Mouse (Mus musculus): Measurements from ENCODE around the gene Atg5. TPM values are rescaled to one million over a fixed set of nuclear protein-coding genes. Genes with fewer than 3 reads are reported as not detected.

Atg5 gene
- polyA plus RNA-seq, 1 experiment from 2014 or later: 52.6 TPM

DNA sequence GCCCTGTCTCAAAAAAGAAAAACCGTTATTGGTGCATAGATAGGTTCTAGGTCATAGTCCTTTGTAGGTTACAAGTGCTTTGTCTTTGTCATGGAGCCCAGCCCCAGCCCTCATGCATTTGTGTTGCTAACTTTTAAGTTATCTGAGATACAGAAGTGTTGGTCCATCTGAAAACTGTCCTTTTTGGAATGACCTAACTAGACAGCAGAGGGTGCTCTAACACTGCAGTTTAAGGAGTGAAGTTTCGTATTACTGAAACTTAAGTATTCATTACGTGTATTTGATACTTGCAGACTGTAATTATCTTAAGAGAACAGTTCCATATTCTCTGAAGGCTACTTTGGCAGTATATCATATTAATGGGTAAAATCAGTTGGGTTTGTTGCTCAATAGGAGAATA lies 24.0 kb downstream of the Atg5 start:
- Histone ChIP-seq H3K4me2 (no peak overlapping the region), H3K27ac (ENCODE audit: low read depth) (no peak overlapping the region), H3K36me3 (ENCODE audit: insufficient read depth) (peaks cover 29% of the 10 kb centered on the region), H3K4me3 (ENCODE audit: low read depth, low read length) (no peak overlapping the region), H3K9me3 (ENCODE audit: low read depth, low read length) (no peaks in the 10 kb centered on the region), H3K9ac (no peak overlapping the region), H3K4me1 (ENCODE audit: insufficient read depth) (no peaks in the 10 kb centered on the region), H3K27me3 (ENCODE audit: insufficient read depth, low read length) (no peaks in the 10 kb centered on the region)
- TF ChIP-seq CTCF (IDR thresholded peaks at IDR 0.05; ENCODE audit: low read depth): peak; percentile 72
- ATAC-seq (ENCODE audit: insufficient read depth) (peak; percentile 31; the same call in 1 of the 2 replicates), DNase-seq (peak; percentile 85)
- WGBS: 46% methylated on average over 3 of the region's 3 CpGs

DNA sequence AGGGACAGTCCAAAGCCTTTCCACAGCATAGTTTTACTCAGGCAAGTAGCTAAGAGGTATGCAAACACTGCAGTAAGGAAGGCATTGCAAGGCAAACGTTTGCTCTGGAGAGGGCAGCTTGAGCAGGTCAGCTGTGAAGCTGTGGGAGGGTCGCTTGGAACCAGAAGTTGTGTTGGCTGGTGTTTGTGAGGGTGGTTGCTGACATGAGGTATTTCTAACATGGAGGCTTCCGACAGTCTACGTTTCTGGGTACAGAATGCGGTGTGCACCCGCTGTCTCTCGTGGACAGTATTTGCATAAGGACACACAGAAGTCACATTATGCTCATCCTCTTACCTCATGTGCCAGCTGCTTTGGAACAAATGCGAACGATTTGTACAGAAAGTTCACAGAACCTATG lies 31.0 kb downstream of the Atg5 start:
- no peak for TF ChIP-seq CTCF (IDR thresholded peaks at IDR 0.05; ENCODE audit: low read depth)
- Histone ChIP-seq H3K9ac (no peak overlapping the region), H3K27me3 (ENCODE audit: insufficient read depth, low read length) (no peaks in the 10 kb centered on the region), H3K9me3 (ENCODE audit: low read depth, low read length) (no peaks in the 10 kb centered on the region), H3K36me3 (ENCODE audit: insufficient read depth) (peaks cover 12% of the 10 kb centered on the region), H3K4me2 (no peak overlapping the region), H3K4me1 (ENCODE audit: insufficient read depth) (no peaks in the 10 kb centered on the region), H3K4me3 (ENCODE audit: low read depth, low read length) (no peak overlapping the region), H3K27ac (ENCODE audit: low read depth) (no peak overlapping the region)
- peak; percentile 34 for DNase-seq
- 65% methylated on average over 9 of the region's 9 CpGs for WGBS
- no peak for ATAC-seq (ENCODE audit: insufficient read depth)

DNA sequence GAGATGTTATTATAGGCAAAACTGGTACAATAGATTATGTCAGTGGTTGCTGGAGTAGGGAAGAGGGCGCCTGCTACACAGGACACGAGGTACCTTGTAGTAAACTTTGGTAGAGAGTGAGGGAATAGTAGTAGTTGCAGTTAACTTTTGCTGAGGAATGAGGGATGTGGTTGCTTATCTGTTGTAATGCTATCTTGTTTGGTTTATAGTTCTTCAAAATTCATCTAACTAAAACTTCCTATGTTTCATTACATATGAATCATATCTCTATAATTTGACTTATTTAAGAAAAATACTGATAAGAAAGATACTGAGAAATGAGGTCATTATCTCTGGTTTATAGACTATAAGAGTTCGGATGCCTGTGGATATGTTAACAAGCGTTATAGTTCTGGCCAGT lies 31.9 kb downstream of the Atg5 start:
- ATAC-seq (ENCODE audit: insufficient read depth) (no peak), DNase-seq (no peak)
- H3K4me2 ChIP-seq: no peak overlapping the region
- H3K9ac ChIP-seq: no peak overlapping the region
- H3K27me3 ChIP-seq (ENCODE audit: insufficient read depth, low read length): no peaks in the 10 kb centered on the region
- H3K4me1 ChIP-seq (ENCODE audit: insufficient read depth): no peaks in the 10 kb centered on the region
- H3K4me3 ChIP-seq (ENCODE audit: low read depth, low read length): no peak overlapping the region
- H3K9me3 ChIP-seq (ENCODE audit: low read depth, low read length): no peaks in the 10 kb centered on the region
- no peak overlapping the region for H3K27ac ChIP-seq (ENCODE audit: low read depth)
- no peak for TF ChIP-seq CTCF (IDR thresholded peaks at IDR 0.05; ENCODE audit: low read depth)
- peaks cover 14% of the 10 kb centered on the region for H3K36me3 ChIP-seq (ENCODE audit: insufficient read depth)
- 77% methylated on average over 4 of the region's 4 CpGs for WGBS

DNA sequence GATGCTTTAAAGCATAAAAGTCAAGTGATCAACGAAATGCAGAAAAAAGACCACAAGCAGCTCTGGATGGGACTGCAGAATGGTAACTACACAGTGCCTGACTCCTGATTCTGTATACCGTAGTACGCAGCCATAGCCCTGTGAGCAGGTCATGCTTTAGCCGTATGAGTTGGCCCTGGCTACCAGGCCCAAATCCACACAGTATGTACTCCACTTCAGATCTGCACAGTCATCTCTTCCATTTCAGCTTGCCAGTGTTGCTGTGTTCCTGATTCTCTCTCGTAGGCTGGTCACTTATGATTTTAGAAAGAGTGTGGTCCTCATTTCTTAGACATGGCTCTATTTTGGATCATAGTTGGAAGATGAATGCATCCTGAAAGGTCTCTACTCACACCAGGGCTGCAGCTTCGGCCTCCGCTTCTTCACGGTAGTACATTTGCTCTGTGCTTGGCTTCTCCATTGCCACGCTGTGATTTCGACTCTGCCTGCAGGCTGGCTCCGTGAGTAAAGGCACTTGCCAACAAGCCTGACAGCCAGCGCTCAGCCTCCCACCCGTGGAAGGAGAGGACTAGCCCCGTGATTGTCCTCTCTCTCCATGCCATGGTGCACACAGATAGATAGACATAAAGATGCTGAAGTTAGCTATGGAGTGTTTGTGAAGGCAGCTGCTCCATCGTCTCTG lies 35.6 kb downstream of the Atg5 start:
- no peaks in the 10 kb centered on the region for H3K4me1 ChIP-seq (ENCODE audit: insufficient read depth)
- no peak for ATAC-seq (ENCODE audit: insufficient read depth)
- no peak for DNase-seq

DNA sequence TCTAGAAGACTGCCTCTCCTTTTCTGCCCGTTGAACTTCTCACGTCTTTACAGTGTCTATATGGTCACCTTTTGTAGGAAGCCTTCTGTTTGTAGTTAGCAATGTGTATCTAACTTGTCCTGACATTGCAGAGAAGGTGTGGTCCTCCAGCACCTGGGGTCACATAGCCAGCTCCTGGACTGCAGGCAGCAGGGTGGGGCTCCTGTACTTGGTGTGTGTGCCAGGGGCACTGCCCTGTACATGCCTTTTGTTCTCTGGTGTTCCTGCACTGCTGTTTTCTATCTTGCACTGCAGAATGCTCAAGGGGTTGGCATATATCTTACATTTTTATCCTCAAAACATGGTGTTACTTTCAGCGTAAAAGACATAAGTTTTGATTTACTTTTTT lies 36.2 kb downstream of the Atg5 start:
- Histone ChIP-seq H3K27me3 (ENCODE audit: insufficient read depth, low read length) (no peaks in the 10 kb centered on the region), H3K4me3 (ENCODE audit: low read depth, low read length) (no peak overlapping the region), H3K9me3 (ENCODE audit: low read depth, low read length) (no peaks in the 10 kb centered on the region), H3K4me2 (no peak overlapping the region), H3K36me3 (ENCODE audit: insufficient read depth) (peaks cover 10% of the 10 kb centered on the region; the same call in 1 of the 2 replicates), H3K4me1 (ENCODE audit: insufficient read depth) (no peaks in the 10 kb centered on the region), H3K27ac (ENCODE audit: low read depth) (no peak overlapping the region), H3K9ac (no peak overlapping the region)
- WGBS: 87% methylated on average over 3 of the region's 3 CpGs
- ATAC-seq (ENCODE audit: insufficient read depth) (no peak), DNase-seq (no peak)
- no peak for TF ChIP-seq CTCF (IDR thresholded peaks at IDR 0.05; ENCODE audit: low read depth)

More for the DNA sequence above, 35.6 kb downstream of the Atg5 start:
- H3K27ac ChIP-seq (ENCODE audit: low read depth): no peak overlapping the region
- H3K36me3 ChIP-seq (ENCODE audit: insufficient read depth): peaks cover 10% of the 10 kb centered on the region; the same call in 1 of the 2 replicates
- H3K27me3 ChIP-seq (ENCODE audit: insufficient read depth, low read length): no peaks in the 10 kb centered on the region
- no peak overlapping the region for H3K4me2 ChIP-seq
- WGBS: 89% methylated on average over 15 of the region's 15 CpGs
- H3K4me3 ChIP-seq (ENCODE audit: low read depth, low read length): no peak overlapping the region
- no peaks in the 10 kb centered on the region for H3K9me3 ChIP-seq (ENCODE audit: low read depth, low read length)
- H3K9ac ChIP-seq: no peak overlapping the region
- no peak for TF ChIP-seq CTCF (IDR thresholded peaks at IDR 0.05; ENCODE audit: low read depth)

DNA sequence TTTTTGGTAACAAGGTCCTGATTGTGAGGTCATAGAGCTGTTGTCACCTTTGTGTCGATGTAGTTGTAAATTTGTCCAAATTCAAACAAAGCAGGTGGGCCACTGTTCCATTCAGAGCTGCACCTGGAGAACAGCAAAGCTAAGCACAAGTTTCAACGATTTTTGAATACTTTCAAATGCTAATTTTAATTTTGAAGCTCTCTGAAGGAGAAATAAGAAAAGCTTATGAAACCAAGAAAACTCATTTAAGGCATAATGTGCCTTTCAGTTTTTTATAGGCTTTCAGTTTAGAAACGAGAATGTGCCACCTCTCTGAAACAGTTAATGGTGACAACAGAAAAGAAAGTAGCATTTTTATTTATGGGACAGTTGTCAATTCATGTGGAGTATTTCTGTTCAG lies 36.7 kb downstream of the Atg5 start:
- Histone ChIP-seq H3K4me2 (no peak overlapping the region), H3K27me3 (ENCODE audit: insufficient read depth, low read length) (no peaks in the 10 kb centered on the region)
- WGBS: 76% methylated on average over 3 of the region's 3 CpGs

DNA sequence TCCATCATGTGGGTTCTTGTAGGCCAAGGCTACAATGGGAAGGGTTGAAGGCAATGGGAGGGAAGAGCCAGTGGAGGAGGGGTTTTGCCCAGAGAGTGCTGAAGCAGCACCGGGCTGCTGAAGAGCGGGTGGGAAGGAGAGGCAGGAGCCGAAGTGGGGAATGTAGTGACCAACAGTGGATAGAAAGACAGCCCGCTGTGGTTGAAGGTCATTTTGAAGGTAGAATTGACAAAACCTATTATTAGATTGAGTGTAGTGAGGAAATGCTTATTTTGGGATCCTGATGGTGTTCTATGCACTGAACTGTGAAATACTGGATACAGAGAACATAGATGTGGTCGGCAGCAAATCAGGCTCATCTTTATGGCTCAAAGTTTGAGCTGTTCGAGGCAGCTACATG lies 38.1 kb downstream of the Atg5 start:
- Histone ChIP-seq H3K9ac (no peak overlapping the region), H3K27me3 (ENCODE audit: insufficient read depth, low read length) (no peaks in the 10 kb centered on the region), H3K4me3 (ENCODE audit: low read depth, low read length) (no peak overlapping the region), H3K4me1 (ENCODE audit: insufficient read depth) (no peaks in the 10 kb centered on the region), H3K4me2 (no peak overlapping the region), H3K27ac (ENCODE audit: low read depth) (no peak overlapping the region), H3K9me3 (ENCODE audit: low read depth, low read length) (no peaks in the 10 kb centered on the region), H3K36me3 (ENCODE audit: insufficient read depth) (peaks cover 10% of the 10 kb centered on the region; the same call in 1 of the 2 replicates)
- DNase-seq: no peak
- TF ChIP-seq CTCF (IDR thresholded peaks at IDR 0.05; ENCODE audit: low read depth): no peak
- 92% methylated on average over 6 of the region's 6 CpGs for WGBS
- no peak for ATAC-seq (ENCODE audit: insufficient read depth)

More for the DNA sequence above, 36.7 kb downstream of the Atg5 start:
- ATAC-seq (ENCODE audit: insufficient read depth) (no peak), DNase-seq (no peak)
- TF ChIP-seq CTCF (IDR thresholded peaks at IDR 0.05; ENCODE audit: low read depth): no peak
- H3K9me3 ChIP-seq (ENCODE audit: low read depth, low read length): no peaks in the 10 kb centered on the region
- H3K27ac ChIP-seq (ENCODE audit: low read depth): no peak overlapping the region
- H3K9ac ChIP-seq: no peak overlapping the region
- H3K36me3 ChIP-seq (ENCODE audit: insufficient read depth): peaks cover 10% of the 10 kb centered on the region; the same call in 1 of the 2 replicates
- no peak overlapping the region for H3K4me3 ChIP-seq (ENCODE audit: low read depth, low read length)
- H3K4me1 ChIP-seq (ENCODE audit: insufficient read depth): no peaks in the 10 kb centered on the region
